Mouse (Mus musculus) megakaryocyte progenitor cell, adult 5-6 weeks (primary cell): ENCODE results near the gene Ptprk. TPM values are rescaled to one million over a fixed set of nuclear protein-coding genes. Genes with fewer than 3 reads are reported as not detected.

Source experiments
- ATAC-seq: replicated peaks from 2 replicates; pipeline ENCODE4 v1.8.0; 2016; ENCODE audit warnings: mild to moderate bottlenecking, moderate TSS enrichment, inconsistent platforms; ENCODE audit not compliant: poor library complexity
- total RNA-seq, 2 experiments: library from RNA; stranded (forward) in 1 of 2; stranded (reverse) in 1 of 2; fragments of 157-497, 149-512 nt in 1 of 2; fragments of 200-1000 nt in 1 of 2; gene quantifications; 2 replicates each; pipeline versions ENCODE4 v1.2.3 to v1.2.4; 2015 to 2017

The Ptprk gene
- 0.35 and 0.44 TPM in 2 replicates for total RNA-seq (2015)
- 0.33 and 0.95 TPM in 2 replicates for total RNA-seq (2017)

DNA sequence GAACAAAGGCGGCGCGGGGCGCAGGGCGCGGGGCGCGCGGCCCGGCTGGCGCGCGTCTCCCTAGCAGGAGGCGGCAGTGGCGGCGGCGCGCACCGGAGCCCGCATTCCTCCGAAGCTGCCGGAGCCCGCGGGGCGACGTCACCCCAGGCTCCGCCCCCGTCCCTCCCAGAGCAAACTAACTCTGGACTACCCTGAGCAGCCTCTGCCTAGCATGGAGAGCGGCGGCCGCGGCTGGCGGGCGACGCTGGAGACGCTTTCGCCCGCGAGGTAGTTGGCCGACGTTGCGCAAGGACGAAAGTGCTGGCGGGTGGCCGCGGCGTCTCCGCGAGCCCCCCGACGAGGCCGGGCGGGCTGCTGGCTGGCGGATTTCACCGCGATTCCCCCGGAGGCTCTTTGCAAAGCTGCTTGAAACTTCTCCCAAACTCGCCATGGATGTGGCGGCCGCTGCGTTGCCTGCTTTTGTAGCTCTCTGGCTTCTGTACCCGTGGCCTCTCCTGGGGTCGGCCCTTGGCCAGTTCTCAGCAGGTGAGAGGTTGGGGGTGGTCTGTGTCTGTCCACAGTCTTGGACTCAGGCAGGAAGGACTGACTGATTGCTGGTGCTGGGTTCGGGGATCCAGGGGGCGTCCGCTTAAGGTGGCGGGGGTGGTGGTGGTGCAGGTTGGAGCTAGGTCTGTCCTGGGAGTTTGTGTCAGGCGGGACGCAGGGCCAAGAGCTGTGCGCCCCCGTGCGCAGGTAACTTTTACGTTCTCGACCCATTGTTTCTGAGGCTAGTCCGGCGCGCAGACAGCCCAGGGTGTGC, at the start of gene Ptprk:
Gene Ptprk (plus strand): TSS at position 168 of the 799 bp plus-strand sequence.
- ATAC-seq = peak; percentile 93

DNA sequence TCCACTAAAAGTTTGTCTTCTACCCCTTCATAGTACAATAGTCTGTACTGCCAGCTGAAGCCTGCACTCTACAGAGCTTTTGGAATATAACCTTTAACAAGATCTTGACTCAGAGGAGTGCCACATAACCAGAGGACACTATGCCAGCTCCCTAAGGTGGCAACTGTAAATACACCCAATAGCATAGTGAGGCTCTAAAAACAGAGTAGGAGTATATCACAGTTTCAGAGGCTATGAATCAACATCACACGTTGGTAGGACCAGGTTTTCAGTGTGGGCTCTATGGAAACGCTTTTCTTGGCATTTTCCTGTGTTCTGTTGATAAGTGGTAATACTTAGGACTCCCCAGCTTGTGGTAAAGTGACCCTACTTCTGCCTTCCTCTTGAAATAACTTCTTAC, 46.8 kb upstream of the Ptprk start:
- no peak for ATAC-seq

DNA sequence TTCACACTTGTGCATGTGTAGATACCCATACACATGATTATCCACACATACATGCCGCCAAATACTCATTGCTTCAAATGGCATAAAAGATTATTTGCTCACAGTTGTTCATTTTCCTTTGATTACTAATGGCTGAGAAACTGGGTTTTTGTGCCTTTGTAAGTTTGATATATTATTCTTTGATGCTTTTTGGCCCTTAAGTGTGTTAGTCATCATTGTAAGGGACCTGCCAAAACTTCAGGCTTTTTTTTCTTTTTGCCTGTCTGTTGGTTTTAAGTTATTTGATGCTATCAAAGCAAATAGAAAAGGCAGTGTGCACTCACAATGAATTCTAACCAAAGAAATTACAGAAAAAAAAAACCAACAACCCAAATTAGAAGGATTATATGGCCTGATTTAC, 38.2 kb upstream of the Ptprk start:
- no peak for ATAC-seq

DNA sequence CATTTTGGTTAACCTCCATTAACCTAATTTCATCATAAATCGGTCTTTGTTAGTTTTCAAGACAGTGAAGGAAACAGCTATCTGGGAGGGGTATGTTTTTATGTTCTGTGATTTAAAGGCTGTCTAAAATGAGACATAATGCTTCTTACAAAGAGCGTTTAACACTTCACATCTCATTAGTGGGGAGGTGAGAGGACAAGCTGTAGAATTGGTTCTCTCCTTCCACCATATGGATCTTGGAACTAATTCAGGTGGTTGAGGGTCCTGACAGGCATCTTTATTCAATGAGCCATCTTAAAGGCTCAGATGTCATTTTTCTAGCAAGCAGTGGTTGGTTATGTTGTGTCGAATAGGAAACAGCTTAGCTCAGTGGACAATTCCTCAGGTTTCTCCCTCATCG, 19.9 kb upstream of the Ptprk start:
- no peak for ATAC-seq

DNA sequence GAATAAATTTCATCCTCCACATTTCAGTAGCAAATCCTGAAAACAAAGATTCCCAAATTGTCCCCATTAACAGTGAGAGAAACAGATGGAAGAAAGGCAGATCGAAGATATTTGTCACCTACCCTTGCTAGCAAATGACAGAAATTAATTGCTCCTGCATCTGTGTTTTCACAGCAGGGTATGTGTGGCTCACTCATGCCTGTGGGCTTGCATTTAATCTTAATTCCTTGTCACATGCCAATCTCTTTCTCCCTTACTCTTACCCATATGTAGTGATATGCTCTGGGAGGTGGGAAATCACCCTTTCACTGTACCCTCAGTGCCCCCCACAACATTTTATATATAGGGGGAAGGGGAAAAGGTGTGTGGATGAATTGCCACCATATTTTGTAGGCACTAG, 15.4 kb upstream of the Ptprk start:
- no peak for ATAC-seq

DNA sequence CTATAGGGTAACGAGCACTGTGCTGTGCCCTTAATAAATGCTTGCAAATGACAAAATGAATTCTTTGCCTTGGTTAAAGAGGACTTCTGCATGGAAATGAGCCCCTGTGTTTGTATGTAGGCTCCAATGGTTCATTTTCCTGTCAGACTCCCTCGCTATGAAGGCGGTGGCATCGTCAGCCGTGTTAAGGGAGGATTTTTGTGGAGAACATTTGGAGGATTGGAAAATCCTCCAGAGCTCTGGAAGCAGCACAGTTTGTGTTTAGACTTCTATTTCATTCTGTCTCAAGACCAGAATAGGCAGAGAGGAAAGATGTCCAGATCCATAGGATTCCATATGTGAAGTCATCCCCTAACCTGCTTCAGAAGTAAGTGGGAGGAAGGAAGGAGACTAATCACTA, 6.6 kb upstream of the Ptprk start:
- no peak for ATAC-seq

DNA sequence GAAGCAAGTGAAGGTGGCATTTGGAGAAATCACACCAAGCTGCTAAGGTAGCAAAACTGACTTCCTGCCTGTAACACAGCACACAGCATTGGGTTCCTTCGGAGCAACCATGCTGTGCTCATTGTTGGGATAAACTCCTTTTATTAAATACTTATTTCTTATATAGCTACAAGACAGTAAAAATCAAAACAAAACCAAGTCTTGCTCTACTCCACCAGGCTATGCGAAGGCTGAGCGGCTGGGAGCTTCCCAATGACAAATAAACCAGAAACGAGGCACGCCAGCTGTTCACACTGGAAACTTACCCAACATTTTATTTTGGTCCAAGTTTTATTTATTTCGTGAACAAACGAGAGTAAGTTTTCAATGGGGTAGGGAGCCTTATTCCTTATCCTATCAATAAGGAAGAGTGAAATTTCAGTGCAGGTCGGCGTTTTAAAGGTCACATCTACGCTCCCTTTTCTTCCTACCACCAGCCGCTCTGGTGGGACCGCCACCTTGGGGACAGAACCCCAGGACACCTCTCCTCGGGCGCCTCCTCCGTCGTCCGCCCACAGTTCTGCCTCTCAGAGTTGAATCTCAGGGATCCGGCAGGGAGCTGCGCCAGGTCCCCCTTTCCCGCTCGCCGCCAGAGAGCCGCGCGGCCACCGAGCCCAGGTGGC, 498 bp upstream of the Ptprk start:
- no peak for ATAC-seq

DNA sequence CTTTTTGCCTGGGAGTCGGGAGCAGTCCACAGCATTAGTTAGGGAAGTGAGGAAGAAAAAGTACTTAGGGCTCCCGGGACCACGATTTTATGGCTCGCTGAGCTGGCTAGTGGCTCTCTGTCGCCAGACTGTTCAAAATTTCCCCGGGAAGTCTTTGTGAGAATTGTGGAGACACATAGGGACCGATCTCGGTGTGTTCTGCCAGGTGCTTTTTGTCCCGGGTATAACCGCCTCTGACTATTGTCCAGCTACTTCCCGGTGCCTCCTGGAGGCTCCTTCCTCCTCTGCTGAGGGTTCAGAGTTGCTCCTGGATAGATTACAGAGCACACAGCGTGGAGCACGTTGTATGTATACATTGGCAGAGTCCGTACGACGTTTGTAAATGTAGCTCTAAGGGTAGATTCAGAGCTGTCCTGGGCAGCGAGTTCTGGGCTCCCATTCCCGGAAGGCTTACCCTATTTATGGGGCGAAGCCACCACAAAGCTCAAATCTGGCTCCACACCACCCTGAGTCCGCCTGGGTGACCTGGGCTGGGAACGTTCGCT, 943 bp downstream of the Ptprk start:
- ATAC-seq = 0 out of 2 replicates have a peak, but pooled peaks have one; percentile 7

DNA sequence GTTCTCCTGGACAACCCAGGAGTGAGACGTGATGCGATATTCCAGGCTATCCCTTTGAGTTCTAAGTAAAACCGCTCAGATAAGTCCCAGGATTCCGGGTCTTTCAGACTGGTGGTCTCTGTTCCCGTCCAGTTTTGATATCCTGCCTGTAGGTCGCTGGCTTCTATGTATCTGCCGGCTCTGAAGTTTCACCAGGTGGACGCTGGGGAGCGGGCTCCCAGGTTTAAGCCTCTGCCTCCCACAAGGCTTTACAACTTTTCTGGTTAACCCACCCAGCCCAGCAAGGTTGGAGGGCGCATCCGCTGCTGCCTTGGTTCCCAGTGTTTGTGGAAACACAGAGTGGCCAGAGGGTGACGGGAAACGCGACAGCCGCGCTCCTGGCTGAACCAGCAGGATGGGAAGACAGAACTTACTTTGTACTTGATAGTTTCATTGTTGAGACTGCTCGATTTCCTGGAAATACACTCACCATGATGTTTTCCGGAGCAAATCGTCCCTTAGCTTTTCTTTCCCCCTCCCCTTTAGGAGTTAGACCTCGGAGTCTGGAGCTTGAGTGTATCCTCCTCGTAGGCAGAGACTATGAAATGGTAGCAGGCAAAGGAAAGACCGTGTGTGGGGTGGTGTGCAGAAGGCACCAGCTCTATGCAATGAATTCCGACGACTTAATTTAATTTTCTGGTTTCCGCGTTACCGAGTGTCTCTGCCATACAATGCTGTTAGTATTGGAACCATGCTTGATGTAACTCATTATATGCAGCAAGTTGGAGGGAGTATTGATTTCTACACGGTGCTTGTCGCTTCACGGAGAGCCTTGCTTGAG, 1.6 kb downstream of the Ptprk start:
- no peak for ATAC-seq

DNA sequence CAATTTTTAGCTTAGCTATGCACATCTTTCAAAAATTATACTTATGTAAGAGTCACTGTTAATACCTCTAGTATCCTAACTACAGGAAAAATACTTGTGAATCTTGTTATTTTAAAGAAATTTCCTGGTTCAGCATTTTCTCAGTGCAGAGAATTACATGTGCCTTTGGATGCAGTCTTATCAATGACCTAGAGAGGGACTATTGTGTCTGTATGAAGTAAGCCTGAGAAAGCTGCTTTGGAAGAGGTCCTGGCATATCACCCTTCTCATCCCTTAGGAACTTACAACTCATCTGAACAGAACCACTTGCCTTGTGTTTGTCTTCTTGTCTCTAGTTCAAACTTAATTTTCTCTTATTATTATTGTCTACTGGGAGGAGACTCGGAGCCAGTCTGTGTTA, 3.6 kb downstream of the Ptprk start:
- no peak for ATAC-seq

DNA sequence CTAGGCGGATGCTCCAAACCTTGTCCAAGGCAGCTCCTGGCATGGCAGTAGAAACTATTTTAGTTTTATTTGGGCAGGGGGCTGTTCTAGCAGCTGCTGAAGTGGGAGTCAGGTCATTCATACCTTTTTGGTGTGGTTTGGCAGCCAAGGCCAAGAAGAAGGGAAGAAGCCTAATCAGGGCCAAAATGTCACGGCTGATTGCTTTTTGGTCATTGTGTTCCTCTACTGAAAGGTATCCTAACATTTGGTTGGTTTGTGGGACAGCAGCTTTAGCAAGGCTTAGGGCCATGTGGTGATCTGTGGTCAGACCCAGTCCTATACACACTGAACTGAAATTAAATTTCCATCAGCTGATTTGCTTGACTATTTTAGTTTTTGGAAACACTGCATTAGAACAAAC, 6.6 kb downstream of the Ptprk start:
- ATAC-seq = no peak

DNA sequence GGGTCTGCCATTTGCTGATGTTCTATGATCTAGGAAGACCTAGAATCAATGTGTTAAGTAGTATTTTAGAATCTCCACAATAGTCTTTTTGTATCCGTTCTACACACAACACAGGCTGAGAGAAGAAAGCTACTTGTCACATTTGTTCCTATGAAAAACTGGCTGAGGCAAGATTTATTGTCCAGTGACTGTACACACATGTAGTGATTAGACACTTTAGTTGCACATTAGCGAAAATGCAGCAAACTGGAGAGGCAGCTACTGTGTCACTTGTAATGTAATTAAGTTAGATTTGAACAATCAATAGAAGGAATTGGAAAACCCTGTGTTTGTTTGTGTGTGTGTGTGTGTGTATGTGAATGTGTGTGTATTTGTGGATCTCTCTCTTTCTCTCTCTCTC, 8.6 kb downstream of the Ptprk start:
- no peak for ATAC-seq

DNA sequence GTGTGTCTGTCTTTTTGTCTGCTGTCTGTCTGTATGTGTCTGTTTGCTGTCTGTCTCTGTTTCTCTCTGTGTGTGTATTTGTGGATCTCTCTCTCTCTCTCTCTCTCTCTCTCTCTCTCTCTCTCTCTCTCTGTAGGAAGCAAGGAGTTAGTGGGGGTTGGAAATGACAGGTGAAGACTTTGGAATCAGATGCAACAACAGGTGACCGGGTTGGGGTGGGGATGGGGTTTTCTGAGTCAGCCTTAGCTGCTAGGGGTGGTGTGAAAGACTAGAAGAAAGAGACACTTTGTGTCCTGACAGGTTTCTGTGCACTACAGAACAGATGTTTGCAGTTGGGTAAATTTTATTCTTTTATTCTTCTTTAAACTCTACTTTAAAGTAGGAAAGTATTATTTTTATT, 9.0 kb downstream of the Ptprk start:
- ATAC-seq = no peak

DNA sequence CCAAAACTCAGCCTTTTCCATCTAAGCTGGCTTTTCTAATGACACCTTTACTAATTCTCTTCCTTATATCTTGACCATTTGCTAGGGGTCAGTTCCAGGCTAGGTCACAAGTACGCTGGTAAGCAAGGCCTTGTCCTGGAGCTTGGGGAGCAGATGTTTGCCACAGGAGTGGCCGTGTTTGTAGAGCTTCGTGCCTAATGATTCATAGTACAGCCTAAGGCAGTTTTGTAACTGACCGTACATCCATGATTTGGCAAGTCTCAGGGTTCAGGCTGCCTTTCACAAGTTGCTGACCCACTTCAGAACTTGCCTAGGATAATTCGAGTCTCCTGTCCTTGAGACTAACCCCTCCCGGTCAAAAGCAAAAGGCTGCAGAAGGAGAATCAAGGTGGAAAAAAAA, 12.7 kb downstream of the Ptprk start:
- no peak for ATAC-seq

DNA sequence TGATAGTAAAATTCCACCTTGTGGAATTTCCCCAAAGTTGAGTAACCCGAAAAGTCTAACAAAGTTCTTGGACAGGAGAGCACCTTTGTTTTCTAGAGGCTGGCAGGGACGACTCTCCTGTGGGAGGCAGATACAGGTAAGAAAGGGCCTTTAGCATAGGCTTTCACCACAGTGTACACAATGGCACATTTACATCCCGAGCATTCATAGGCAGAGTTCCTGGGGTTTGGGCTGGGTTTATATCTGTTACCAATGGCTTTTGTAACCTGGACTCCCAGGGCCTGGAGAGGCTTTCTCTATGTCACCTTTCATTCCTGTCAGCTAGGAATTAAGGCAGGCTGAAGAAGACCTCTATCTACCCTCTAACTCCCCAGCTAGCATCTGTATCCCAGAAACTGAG, 13.1 kb downstream of the Ptprk start:
- ATAC-seq = no peak

DNA sequence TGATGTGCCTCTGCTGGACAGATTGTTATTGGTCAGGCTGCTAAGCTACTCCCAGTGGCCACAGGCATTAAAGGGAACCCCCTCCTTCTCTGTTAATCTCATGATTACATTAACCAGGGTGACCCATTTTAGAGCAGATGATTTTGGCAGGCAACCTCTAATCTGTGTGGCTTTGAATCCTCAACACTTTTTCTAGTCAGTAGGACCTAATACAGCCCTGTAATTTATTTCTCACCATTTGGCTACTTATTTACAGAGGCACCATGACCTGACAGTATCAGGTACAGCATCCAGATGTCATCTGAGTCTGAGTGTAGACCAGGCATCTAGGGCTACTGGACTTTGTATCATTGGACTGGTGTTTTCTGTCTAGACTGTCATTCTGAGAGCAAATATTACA, 21.4 kb downstream of the Ptprk start:
- no peak for ATAC-seq

DNA sequence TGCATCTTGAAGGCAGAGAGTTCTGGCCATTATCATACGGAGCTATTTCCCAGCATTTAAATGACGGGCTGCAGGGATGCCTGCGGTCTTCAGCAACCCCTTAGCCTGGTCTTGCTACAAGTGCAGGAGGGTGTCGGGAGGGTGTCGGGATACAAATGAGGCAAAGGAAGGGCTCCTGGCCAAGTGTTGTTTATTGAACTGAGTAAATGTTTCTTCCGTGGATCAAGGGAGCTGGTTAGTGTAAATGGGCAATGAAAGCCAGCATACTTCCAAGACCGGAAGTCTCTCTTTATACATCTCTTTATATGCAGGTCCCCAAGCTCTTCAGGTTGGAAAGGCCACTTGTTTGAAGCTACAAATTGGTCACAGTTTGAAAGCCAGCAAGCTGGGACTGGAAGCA, 23.0 kb downstream of the Ptprk start:
- no peak for ATAC-seq

DNA sequence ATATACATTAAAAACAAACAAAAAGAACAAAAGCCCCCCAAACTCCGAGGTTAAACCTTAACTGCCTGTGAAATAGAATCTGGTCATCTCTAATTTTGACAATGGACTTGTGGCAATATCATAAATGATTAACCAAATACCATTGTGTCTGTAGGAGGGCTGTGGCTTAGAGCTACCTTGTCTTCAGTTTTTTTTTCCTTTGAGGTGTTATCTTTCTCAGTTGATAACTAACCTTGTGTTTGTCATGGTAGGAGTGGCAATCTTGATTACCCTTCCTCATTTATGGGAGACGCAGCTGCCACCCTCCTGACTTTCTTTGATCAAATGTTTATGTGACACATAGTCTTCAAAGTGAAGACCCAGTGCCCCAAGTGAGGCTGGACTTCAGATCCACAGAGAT, 24.3 kb downstream of the Ptprk start:
- ATAC-seq = no peak

DNA sequence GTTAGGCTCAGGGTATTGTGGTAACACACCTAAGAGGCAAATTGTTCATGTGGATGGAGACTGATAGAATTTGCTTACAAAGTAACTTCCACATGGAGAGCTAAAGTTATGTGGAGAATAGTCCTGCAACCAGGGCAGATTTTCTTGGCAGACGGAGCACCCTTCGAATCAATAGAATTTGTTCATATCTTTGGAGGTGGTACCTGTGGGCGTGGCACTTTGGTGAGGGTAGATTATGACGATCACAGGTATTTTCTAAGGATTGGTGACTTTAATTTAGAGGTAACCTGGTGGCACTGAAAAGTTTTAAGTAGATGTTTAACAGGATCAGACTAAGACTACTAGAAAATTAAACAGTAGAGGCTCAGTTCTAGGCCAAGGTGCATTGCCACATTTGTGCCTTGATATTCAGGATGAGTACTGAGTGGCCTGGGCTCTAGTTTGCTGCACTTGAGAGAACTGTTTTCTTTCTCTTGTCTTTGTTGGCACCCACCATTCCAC, 28.8 kb downstream of the Ptprk start:
- no peak for ATAC-seq

DNA sequence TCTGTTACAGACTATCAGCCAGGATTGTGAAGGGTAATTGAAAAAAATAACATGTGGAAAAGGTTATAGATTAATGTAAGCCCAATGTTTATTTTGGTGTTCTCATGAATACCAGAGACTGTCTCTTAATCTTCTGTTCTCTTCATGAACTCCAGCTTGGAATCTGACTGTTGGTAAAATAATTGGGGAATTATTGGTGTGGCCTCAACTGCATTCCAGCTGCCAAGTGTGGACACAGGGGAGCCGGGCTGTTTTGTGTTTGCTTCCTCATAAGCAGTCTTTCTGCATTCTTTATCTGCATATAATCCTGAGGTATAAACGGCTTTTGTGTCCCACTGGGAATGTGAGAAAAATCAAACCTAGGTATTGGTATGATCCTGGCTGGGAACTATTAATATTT, 29.3 kb downstream of the Ptprk start:
- no peak for ATAC-seq

DNA sequence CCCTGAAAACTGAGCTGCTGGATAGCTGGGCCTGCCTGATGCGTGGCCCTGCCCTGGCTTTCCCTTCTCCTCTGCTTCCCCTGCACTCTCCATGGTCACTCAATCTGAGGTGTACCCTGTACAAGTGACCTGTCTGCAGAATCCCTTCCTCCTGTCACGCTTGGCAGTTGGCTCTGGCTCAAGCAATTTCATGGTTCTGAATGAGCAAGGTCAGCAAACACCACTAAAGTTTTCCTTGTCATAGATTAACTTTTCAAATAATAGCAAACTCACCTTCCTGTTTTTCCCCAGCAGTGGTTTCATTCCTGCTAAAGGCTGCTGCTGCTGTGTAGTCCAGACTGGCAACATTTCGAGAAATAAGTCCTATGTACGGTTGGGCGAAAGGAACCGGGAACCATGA, 30.6 kb downstream of the Ptprk start:
- no peak for ATAC-seq
